Mouse (Mus musculus) cerebellum, adult 9-10 months (tissue): ENCODE measurements around the gene Alkbh2.

Experiments
- DNase-seq: peaks from one replicate; pipeline ENCODE4 v3.0.0; 2022

Gene Alkbh2

DNA sequence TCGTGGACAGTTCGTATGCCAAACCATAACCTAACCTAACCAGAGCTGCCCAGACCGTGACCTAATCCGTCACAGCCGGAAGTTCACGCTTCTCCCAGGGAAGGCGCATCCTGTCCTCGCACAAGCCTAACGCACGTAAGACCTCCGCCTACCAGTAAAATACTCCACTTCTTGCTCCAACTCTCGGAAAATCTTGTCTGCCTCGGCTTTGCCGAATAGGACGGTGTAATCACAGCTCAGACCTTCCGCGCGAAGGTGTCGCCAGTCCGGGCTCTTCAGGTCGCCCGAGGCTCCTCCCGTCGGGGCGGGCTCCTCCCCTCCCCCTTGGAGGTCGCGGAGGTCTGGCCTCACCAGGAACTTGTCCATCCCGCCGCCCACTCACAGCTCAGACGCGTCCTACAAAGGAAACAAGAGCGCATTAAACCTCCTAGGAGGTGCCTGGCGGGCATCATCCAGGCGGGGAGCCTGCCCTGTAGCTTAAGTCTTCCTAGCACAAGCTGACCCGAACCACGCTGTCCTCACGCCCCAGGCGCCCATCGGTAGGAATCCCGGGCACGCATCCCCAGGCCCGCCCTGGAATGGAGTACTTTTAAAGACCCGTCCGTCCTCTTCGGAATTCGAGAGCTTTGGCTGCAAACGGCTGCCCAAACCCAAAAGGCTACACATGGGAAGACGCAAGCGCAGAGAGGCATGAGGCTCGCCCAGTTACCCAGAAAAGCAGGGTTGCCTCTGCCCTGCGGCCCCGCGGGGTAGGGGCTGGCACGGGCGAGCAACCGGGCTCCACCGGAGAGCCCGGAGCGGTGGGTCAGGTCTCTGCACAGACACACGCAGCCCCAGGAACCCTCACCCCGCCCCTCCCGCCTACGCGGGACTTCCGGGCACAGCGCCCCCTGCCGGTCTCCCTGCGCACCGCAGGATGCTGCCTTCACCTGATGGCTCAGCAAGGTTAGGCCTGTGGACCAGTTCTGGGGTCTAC lies at the start of gene Alkbh2:
Alkbh2 (minus strand) TSS at position 845 of the 976 bp plus-strand sequence.
- DNase-seq, result peak; percentile 84

DNA sequence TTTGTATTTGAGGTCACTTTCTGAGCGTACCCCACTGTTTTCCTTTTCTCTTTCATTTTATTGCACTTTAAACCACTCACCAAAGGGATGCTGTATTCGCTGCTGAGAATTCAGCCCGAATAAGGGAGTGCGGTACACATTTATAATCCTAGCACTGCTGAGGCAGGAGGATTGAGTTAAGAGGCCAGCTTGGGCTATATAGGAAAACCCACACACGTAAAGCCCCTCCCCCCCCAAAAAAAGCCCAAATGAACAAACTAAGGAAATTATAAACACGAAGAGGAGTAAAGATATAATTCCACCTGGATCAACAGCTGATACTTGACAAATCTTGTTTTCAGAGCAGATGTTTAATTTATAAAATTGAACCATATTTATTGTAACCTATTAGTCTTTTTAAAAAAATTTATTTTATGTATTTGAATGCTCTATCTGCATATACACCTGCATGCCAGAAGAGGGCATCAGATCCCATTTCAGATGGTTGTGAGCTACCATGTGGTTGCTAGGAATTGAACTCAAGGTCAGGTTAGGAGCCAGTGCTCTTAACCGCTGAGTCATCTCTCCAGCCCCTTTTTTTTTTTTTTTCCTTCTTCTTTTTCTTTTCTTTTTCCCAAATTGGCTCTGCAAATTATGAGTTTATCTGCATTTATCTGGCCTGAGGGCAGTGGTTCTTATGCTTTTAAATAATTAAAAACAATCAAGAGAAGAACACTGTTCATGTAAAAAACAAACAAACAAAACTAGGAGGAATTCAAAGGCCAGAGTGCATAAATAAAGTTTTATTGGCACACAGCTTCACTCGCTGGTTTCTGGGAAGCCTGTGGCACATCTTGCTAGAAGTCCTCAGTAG lies 48.8 kb upstream of the Alkbh2 start:
- no peak for DNase-seq

DNA sequence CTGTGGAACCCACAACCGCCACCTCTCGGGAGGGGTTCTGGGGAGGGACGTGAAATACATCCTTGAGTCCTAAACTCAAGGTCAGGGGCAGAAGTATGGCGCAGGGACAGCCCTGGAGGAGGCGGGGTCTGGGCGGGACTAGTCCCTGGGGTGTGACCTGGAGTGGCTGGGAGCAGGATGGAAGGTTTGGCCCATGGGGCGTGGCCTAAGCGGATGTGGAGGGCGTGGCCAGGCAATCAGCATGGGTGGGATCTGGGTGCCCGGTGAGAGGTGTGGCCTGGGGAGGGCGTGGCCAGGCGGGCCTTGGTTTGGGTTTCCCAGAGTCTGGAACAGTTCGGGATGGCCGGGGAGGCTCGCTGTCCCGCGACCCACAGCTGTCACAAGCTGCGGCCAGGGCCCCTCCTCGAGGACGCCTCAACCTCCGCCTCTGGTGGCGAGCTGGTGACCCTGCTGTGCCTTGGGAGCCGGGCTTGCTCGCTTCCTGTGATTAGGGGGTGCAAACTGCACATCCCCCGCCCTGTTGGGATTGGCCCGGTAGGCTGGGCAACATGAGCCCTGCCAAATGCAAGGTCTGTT lies 47.7 kb upstream of the Alkbh2 start:
- peak; percentile 38 for DNase-seq

DNA sequence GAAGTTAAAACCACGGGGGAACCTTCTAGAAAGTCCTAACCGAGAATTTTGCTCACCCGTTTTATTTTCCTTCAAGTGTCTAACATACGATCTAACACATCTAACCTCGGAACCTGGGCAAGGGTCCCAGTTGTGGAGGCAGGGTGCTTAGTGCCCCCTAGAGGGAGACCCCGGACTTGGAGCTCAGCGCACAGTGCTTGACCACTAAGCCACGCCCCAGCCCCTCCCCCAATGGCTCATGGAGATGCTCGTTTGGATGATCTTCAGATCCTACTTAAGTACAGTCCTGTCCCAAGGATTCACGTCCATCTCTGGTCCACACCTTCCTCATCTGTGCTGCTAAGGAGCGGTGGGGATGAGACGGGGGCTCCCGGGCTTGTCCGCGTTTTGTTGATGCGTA lies 46.6 kb upstream of the Alkbh2 start:
- peak; percentile 12 for DNase-seq

DNA sequence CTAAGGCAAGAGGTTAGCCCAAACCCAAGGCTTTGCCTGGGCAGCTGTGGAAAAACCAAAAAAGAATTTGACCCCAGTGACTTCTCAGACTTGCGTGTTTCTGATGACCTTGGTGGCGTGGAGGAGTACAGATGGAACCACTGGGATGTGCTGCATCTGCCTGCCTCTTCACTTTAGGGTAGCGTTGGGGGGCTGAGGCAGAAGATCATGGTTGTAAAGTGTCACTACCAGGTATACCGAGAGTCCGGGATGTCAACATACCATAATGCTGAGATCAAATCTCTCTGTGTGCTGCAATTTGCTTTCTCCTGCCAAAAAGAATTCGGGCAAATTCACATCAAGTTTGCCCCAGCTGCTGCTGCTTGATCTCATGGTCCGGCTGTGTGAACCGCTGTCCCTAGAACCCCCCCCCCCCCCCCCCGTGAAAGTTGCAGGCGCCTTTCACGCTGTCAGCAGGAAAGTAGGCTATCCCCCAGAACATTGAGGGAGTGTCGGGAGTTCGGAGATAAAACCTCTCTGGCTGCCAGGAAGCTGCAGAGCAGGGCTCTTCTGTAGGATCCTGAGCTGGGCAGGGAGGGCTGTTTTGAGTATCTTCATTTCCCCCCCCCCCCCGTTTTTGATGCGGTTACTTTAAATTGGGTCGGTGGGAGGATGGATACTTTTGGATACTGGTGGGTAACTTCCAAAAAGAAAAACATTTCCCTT lies 46.0 kb upstream of the Alkbh2 start:
- no peak for DNase-seq

DNA sequence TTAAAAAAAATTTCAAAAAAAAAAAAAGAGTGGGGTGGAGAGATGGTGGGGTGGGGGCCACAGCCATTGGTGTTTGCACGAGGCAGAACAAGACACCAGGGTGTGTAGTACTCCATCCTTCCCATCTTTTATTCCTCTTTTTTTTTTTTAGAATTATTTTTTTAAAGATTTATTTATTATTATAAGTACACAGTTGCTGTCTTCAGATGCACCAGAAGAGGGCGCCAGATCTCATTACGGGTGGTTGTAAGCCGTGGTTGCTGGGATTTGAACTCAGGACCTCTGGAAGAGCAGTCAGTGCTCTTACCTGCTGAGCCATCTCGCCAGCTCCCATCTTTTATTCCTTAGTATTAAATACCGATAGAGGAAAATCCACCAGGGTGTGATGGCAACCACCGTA lies 45.4 kb upstream of the Alkbh2 start:
- DNase-seq, result no peak

GRCm38 (mm10) chr5:114172936-114173335 lies 44.9 kb upstream of the Alkbh2 start:
- DNase-seq, result no peak

DNA sequence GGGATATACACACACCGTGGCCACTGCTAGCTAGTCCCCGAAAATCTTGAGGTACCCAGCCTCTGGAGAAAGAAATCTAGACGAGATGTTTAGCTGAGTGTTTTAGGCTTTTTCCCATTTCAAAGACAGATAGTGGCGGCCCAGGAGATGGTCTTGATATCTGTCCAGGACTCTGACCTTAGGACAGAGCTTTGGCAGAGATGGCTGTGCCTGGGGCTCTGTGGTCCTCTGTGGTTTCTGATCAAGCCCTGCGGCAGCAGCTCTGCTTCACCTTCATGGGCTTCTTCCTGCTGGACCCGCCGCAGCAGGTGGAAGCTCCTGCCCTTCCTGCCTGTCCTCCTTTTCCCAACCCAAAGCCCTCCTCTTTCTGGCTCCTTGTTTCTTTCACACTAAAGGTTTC lies 42.3 kb upstream of the Alkbh2 start:
- no peak for DNase-seq

- no peak for DNase-seq
Measured at GRCm38 (mm10) chr5:114163117-114163696, 35.2 kb upstream of the Alkbh2 start.

DNA sequence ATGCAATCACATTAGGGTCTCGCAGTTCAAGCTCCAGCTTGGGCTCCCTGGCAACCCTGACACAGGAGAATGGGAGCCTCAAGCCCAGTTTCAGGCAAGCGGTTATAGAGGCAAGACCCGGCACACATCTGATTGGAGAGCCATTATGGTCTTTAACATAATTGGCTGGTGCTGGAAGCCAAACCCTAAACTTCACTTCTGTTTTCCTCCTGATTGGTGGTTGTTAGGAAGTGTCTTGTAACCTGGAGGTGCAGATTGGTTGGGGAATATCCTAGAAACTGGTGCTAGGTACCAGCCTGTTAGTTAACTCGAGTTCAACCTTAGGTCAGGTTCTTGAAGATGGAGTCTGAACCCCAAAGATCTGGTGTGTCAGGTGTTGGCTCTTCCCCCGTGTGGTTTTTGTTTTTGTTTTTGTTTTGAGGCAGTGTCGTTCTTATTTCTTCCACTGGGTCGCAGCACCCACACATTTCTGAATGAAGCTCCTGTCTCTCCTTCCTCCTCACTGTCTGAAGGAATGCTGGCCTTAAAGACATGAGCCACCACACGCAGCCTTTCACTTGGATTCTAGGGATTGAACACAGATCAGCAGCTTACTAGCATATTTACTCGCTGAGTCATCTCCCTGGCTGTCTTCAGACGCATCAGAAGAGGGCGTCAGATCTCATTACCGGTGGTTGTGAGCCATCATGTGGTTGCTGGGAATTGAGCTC lies 34.2 kb upstream of the Alkbh2 start:
- DNase-seq, result no peak

DNA sequence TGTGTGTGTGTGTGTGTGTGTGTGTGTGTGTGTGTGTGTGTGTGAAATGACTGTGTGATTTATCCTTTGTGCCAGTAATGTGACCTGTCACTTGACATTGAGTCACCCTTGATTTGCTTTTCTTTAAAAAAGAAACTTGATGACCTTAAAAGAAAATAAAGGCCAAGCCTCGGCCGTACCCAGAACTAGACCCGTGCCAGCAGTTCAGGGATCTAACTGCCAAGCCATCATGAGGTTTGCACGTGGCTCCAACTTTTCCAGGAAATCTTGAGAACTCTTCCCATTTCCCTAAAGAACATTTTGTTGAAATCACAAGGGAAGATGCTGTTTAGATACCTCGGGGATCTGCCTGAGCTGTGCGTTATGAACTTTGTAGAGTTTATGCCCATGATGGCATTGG lies 33.4 kb upstream of the Alkbh2 start:
- no peak for DNase-seq

- no peak for DNase-seq
Measured at GRCm38 (mm10) chr5:114157236-114157635, 29.2 kb upstream of the Alkbh2 start.

GRCm38 (mm10) chr5:114155168-114155933 lies 27.3 kb upstream of the Alkbh2 start:
- no peak for DNase-seq

- no peak for DNase-seq
Measured at GRCm38 (mm10) chr5:114154765-114155164, 26.7 kb upstream of the Alkbh2 start.

DNA sequence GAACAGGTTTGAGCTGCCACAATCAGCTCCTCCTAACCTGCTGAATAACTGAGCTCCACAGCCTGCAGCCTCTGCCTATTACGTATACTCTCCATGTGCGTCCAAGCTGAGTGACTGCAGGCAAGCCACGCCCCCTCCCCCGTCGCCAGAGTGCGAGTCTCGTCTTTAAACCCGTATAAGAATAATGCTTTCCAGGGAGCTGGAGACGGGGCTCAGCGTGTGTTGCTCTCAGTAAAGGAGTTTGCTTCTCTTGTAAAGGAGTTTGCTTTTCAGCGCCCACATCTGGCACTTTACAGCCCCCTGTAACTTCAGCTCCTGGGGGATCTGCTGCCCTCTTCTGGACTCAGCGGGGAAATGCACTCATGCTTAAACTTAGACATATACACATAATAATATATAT lies 25.5 kb upstream of the Alkbh2 start:
- DNase-seq, result no peak

DNA sequence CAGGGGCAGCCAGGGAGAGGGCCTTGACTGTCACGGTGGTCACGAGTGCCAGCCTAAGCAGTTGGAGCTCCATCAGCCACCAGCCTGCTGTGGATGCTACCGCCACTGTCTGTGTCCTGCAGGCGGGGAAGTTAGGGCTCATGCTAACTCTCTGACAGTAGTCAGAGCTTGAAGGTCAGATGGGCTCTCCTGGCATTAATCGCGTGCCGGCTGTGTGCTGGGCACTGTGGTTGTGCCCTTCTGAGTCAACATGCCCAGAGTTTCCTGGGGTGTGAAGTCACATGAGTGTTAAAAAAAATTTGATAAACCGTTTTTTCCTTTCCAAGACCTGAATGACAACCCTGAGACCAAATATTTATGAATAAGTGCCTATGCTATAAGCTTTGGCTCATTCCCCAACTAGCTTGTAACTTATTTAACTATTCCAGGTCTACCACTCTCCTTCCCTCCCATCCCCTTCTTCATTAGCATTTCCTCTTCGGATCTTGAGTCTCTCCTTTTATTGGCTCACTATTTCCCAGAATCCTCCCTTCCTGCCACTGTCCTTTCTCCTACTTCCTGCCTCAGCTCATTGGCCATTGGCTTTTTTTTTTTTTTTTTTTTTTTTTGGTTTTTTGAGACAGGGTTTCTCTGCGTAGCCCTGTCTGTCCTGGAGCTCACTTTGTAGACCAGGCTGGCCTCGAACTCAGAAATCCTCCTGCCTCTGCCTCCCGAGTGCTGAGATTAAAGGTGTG lies 24.5 kb upstream of the Alkbh2 start:
- DNase-seq, result no peak

DNA sequence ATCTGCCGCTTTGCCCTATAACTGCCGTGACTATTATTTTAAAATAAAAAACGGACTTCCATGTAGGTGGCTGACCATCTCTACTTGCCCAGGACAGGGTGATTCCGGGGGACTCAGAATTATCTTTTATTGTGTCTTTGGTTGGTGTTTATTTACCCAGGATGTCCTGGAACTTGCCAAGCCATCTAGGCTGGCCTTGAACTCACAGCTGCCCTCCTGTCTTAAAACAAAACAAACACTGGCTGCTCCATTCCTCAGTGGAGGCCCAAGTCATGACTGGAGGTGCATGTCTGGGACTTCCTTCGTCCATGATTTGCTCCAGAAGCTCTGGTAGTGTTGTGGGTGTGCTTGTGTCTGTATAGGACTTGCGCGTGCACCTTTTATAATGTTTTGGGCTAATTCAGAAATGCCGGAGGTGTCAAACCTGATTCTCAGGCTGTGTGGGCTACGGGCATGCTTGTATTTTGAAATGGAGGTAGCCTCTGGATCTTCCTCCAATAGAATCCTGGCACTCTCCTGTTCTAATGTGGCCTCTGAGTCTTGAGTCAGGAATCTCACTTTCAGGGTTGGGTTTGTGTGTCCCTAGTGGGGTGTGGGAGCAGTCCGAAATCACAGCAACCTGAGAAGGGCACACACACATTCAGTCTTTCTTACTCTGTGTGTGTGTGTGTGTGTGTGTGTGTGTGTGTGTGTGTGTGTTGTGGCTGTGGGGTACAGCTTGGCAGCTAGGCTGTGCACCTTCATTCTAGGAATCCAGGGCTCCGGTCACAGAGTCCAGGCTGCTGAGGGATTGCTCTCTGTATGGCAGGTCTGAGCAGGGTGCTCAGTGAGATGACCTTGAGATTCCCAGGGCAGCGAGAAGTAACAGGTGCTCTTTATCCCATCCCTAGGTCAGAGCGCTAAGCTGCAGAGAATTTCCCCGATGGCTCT lies 19.3 kb upstream of the Alkbh2 start:
- DNase-seq, result no peak

DNA sequence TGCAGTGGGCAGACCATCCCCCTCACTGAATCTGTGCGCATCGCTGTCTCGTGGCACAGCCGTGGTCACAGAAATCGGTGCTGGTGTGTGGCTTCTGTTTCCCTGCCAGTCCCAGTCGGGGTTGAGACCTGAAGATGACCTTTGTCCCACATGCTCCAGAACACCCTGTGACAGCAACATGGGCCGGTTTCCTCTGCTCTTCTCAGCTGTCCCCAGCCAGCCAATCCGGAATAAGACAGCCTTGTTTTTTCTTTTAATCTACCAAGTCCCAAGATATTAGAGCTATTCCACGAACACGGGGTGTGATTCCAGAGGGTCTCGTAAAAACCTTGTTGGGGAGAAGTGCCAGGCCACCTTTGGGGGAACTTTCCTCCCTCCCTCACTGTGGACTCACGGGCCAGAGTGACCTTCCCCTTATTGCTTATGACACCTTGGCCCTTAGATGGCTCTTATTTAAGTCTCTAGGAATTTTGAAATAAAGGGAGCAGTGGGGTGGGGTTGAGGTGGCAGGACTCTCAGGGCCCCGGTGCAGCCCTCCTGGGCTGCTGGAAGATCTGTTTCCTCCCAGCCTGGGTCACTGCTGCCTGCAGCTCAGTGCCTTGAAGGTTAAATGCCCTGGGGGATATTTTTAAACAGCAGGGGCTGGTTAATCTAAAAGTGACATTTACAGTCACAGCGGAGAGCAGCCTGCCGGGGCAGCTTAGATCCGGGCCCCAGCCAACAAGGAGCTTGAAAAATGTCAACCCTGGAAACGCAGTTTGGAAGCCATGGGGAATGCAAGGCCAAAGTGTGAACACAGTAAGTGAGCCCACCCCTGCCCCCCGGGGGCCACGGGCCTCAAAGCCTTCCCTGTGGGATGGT lies 18.2 kb upstream of the Alkbh2 start, which contains the start of gene Acacb:
Acacb (plus strand) TSS at position 508 of the 861 bp plus-strand sequence.
- DNase-seq, result no peak
